In genomic region chr4:56112931-56113700, GRCm38 (mm10) we compare ENCODE assay signal across 8 mouse cellular contexts.
DNase-seq lines count a peak whose midpoint lies in the region; ATAC-seq and TF ChIP-seq lines count a peak whose summit lies in the region.

No protein-coding gene starts in this region.

- no peaks in the 10 kb centered on the region for H3K36me3 ChIP-seq in hindbrain, embryonic 15.5 days
- no peaks in the 10 kb centered on the region for H3K36me3 ChIP-seq in hindbrain, embryonic 10.5 days
- H3K36me3 ChIP-seq in neural tube, embryonic 14.5 days (ENCODE audit: control insufficient read depth, insufficient read depth, low read length): no peaks in the 10 kb centered on the region

- H3K4me1 ChIP-seq in hindbrain, embryonic 15.5 days (replicated peaks): peaks cover 11% of the 10 kb centered on the region
- peaks cover 10% of the 10 kb centered on the region; the same call in 1 of the 2 replicates for H3K4me1 ChIP-seq in hindbrain, embryonic 10.5 days (replicated peaks)
- H3K4me1 ChIP-seq in embryonic fibroblast, embryonic 13.5 days (ENCODE audit: control insufficient read depth, insufficient read depth, low read length): 0 out of 2 replicates have a peak, but pooled peaks cover 6% of the 10 kb centered on the region
- peaks cover 7% of the 10 kb centered on the region; the same call in 1 of the 2 replicates for H3K4me1 ChIP-seq in neural tube, embryonic 14.5 days (ENCODE audit: control insufficient read depth, insufficient read depth, low read length)

- TF ChIP-seq CTCF in embryonic fibroblast, embryonic 13.5 days (IDR thresholded peaks at IDR 0.05; ENCODE audit: borderline replicate concordance, insufficient read depth, low read length): no peak

- H3K4me3 ChIP-seq in hindbrain, embryonic 15.5 days: no peak overlapping the region
- H3K4me3 ChIP-seq in hindbrain, embryonic 10.5 days: no peak overlapping the region
- no peak overlapping the region for H3K4me3 ChIP-seq in embryonic fibroblast, embryonic 13.5 days (ENCODE audit: insufficient read depth, low read length)
- H3K4me3 ChIP-seq in neural tube, embryonic 14.5 days (ENCODE audit: low read depth, low read length): no peak overlapping the region

- no peak for TF ChIP-seq POLR2A in embryonic fibroblast, embryonic 13.5 days (IDR thresholded peaks at IDR 0.05; ENCODE audit: low read depth, low read length)

- peak overlapping the region; percentile 71 for H3K27ac ChIP-seq in hindbrain, embryonic 15.5 days (replicated peaks)
- H3K27ac ChIP-seq in hindbrain, embryonic 10.5 days: no peak overlapping the region
- peak overlapping the region; percentile 58 for H3K27ac ChIP-seq in embryonic fibroblast, embryonic 13.5 days (ENCODE audit: insufficient read depth, low read length)
- H3K27ac ChIP-seq in neural tube, embryonic 14.5 days (ENCODE audit: low read depth, low read length): peak overlapping the region; percentile 40; the same call in 1 of the 2 replicates

- DNase-seq in hindbrain, embryonic 10.5 days (ENCODE audit: low spot score): no peak
- DNase-seq in adrenal gland, adult 2 months: peak; percentile 30
- peak; percentile 30 for DNase-seq in kidney, postnatal 10 days
- DNase-seq in thymus, postnatal 36 days: no peak
- no peak for DNase-seq in thymus, postnatal 10 days (ENCODE audit: low spot score in 2 of 2)

- WGBS in hindbrain, embryonic 15.5 days: 58% methylated on average over 9 of the region's 9 CpGs
- WGBS in hindbrain, embryonic 10.5 days: 71% methylated on average over 9 of the region's 9 CpGs
- WGBS in neural tube, embryonic 14.5 days: 46% methylated on average over 9 of the region's 9 CpGs

- H3K9ac ChIP-seq in hindbrain, embryonic 15.5 days: no peak overlapping the region
- peak overlapping the region; percentile 8; the same call in 1 of the 2 replicates for H3K9ac ChIP-seq in neural tube, embryonic 14.5 days (replicated peaks; ENCODE audit: low read depth, low read length)

- ATAC-seq in hindbrain, embryonic 15.5 days (ENCODE audit: low FRiP score, low read depth): peak; percentile 65; the same call in 1 of the 2 replicates
- peak; percentile 46 for ATAC-seq in neural tube, embryonic 14.5 days (ENCODE audit: low read depth)

- H3K9me3 ChIP-seq in hindbrain, embryonic 15.5 days: no peaks in the 10 kb centered on the region
- H3K9me3 ChIP-seq in hindbrain, embryonic 10.5 days: no peaks in the 10 kb centered on the region
- no peaks in the 10 kb centered on the region for H3K9me3 ChIP-seq in neural tube, embryonic 14.5 days (ENCODE audit: control insufficient read depth, low read length)

- H3K4me2 ChIP-seq in hindbrain, embryonic 15.5 days: peak overlapping the region; percentile 29; the same call in 1 of the 2 replicates
- peak overlapping the region; percentile 32; the same call in 1 of the 2 replicates for H3K4me2 ChIP-seq in neural tube, embryonic 14.5 days (ENCODE audit: low read depth, low read length)

- no peaks in the 10 kb centered on the region for H3K27me3 ChIP-seq in hindbrain, embryonic 15.5 days
- H3K27me3 ChIP-seq in hindbrain, embryonic 10.5 days (ENCODE audit: insufficient read depth, poor library complexity, severe bottlenecking): no peaks in the 10 kb centered on the region
- H3K27me3 ChIP-seq in neural tube, embryonic 14.5 days (ENCODE audit: control insufficient read depth, insufficient read depth, low read length): no peaks in the 10 kb centered on the region

Comparison
In these comparisons a context has a peak if more than half of its experiments do, and no peak if none do; other contexts are left out.
1. DNase-seq: peak in adrenal gland, adult 2 months (single experiment) and kidney, postnatal 10 days (single experiment); none in hindbrain, embryonic 10.5 days (single experiment), thymus, postnatal 36 days (0 of 2) and thymus, postnatal 10 days (0 of 2).